Mouse (Mus musculus): ENCODE data around the gene Il17d. TPM values are rescaled to one million over a fixed set of nuclear protein-coding genes. Genes with fewer than 3 reads are reported as not detected.
A peak's percentile ranks its signal among the peaks of the same experiment; 100 is the strongest.

Gene Il17d
- polyA plus RNA-seq, 1 experiment from 2014 or later, result 2.9 TPM

DNA sequence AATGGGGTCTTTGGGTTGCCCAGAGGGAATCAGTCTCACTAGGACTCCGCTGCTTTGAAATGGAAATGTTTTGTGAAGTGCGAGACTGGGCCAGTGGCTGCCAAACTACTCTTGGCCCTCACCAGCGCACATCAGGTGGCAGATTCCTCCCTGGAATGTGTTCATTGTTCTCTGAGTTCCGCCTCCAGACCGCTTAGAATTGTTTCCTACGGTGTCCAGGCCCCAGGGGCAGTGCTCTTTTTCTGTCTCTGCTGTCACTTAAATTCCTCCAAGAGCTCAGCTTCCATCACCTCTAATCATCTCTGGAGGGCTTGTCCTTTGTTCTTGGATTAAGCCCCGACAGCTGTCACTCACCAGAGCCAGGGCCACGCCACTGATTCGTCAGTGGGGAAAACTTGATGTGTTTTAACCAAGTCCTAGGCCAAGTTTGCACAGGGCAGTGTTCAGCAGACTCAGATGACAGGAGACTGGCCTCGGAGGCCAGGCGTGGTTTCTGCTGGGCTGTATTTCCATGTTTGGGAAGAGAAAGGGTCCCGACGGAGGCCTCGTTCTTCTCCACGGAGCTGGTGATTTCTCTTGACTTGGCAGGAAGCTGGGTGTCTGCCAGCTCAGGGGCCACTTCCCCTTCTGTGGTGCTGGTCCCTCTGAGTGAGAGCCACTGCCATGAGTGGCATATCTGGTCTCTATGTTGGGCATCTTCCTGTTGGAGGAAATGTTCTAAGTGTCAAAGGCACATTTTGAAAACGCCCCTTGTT is 12.9 kb downstream of the Il17d start:
- 32% methylated on average over 16 of the region's 16 CpGs for WGBS
- no peaks in the 10 kb centered on the region for H3K9me3 ChIP-seq (replicated peaks)
- H3K27ac ChIP-seq, result no peak overlapping the region
- no peak overlapping the region for H3K4me3 ChIP-seq (replicated peaks)
- H3K27me3 ChIP-seq, result peaks cover 20% of the 10 kb centered on the region
- no peaks in the 10 kb centered on the region for H3K36me3 ChIP-seq
- no peak for ATAC-seq (replicated peaks; ENCODE audit: low FRiP score)
- H3K4me1 ChIP-seq, result peaks cover 38% of the 10 kb centered on the region
- no peak overlapping the region for H3K9ac ChIP-seq
- 0 out of 2 replicates have a peak overlapping the region, but pooled peaks have one; percentile 12 for H3K4me2 ChIP-seq

DNA sequence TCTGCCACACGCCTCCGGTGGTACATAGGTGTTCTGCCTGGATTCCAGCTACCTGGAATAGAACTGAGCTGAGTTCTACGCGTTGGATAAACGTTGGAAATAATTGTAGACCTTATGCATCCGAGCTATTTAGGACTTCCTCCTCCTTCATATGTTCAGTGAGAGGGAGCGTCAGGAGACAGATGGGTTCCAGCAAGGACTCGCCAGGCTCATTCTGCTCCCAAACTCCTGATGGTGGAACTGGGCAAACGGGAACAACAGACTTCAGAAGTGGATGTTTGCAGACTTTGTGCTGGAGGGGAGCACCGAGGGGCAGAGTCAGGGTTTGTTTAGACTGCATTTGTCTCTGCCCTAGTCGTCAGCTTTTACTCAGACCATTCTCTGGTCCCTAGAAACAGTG is 16.1 kb downstream of the Il17d start:
- H3K27me3 ChIP-seq, result no peaks in the 10 kb centered on the region
- H3K36me3 ChIP-seq, result no peaks in the 10 kb centered on the region
- peaks cover 18% of the 10 kb centered on the region for H3K4me1 ChIP-seq
- no peak overlapping the region for H3K4me3 ChIP-seq (replicated peaks)
- H3K9ac ChIP-seq, result no peak overlapping the region
- no peak for ATAC-seq (replicated peaks; ENCODE audit: low FRiP score)
- WGBS, result 82% methylated on average over 11 of the region's 11 CpGs
- no peak overlapping the region for H3K27ac ChIP-seq
- H3K9me3 ChIP-seq (replicated peaks), result no peaks in the 10 kb centered on the region
- no peak overlapping the region for H3K4me2 ChIP-seq

DNA sequence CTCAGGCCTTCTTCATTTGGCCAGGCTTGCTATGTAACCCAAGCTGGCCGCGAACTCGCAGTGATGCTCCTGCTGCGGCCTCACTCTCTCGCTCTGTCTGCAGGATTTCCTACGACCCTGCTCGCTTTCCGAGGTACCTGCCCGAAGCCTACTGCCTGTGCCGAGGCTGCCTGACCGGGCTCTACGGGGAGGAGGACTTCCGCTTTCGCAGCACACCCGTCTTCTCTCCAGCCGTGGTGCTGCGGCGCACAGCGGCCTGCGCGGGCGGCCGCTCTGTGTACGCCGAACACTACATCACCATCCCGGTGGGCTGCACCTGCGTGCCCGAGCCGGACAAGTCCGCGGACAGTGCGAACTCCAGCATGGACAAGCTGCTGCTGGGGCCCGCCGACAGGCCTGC is 17.7 kb downstream of the Il17d start:
- no peak overlapping the region for H3K9ac ChIP-seq
- WGBS, result 80% methylated on average over 34 of the region's 34 CpGs
- no peaks in the 10 kb centered on the region for H3K27me3 ChIP-seq
- no peak overlapping the region for H3K27ac ChIP-seq
- no peaks in the 10 kb centered on the region for H3K9me3 ChIP-seq (replicated peaks)
- no peak overlapping the region for H3K4me2 ChIP-seq
- H3K4me1 ChIP-seq, result peaks cover 18% of the 10 kb centered on the region
- no peaks in the 10 kb centered on the region for H3K36me3 ChIP-seq
- H3K4me3 ChIP-seq (replicated peaks), result no peak overlapping the region
- ATAC-seq (replicated peaks; ENCODE audit: low FRiP score), result no peak

DNA sequence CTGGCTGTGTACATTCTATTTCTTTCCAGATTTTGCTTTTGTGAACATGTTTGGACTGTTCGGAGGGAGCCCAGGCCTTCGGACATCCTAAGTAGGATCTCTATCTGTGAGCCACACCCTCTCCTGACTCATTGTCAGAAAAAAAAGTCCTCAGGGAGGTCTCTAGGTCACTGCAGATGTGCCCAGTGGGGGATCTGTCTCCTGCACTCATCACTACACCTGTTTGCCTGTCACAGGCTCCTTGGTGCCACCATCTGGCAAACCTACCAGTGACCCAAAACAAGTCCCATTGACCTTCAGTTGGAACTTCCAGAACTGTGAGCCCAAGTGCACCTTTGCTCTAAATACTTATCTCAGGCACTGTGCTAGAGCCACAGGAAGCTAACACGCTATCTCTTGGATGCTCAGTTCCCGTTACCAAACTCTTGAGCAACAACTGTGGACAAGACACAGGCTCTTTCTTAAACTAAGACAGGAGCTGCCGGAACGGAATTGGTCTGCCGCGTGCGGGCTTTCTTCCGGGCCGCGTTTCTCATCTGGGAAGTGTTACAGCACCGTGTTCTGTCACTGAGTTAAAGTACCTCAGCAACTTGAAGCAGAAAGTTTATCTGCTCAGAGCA is 19.0 kb downstream of the Il17d start:
- Histone ChIP-seq H3K4me1 (peaks cover 12% of the 10 kb centered on the region), H3K36me3 (no peaks in the 10 kb centered on the region), H3K4me3 (replicated peaks) (no peak overlapping the region), H3K27me3 (no peaks in the 10 kb centered on the region), H3K4me2 (no peak overlapping the region), H3K9me3 (replicated peaks) (no peaks in the 10 kb centered on the region), H3K27ac (no peak overlapping the region), H3K9ac (no peak overlapping the region)
- ATAC-seq (replicated peaks; ENCODE audit: low FRiP score), result no peak
- WGBS, result 93% methylated on average over 13 of the region's 13 CpGs

DNA sequence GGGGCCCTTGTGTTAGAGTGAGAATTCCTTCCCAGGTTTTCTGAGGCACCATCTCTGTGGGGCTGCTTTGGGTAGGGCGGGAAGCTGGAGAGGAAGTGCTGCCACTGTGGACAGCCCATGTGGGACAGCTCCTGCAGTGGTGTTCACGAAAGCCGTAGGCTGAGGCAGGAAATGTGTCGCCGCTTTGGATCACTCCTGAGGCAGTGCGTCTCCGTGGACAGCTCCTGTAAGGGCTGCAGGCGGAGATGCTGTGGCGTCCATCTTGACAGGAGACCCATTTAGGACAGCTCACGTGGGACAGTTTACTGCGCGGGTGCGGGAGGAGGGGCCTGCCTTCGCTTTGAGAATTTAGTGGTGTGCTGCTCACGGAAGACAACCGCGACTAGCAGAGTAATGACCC is 20.9 kb downstream of the Il17d start:
- Histone ChIP-seq H3K4me3 (replicated peaks) (no peak overlapping the region), H3K4me2 (no peak overlapping the region), H3K36me3 (peaks cover 16% of the 10 kb centered on the region), H3K27me3 (no peaks in the 10 kb centered on the region), H3K9me3 (replicated peaks) (no peaks in the 10 kb centered on the region), H3K27ac (no peak overlapping the region), H3K9ac (no peak overlapping the region), H3K4me1 (peaks cover 12% of the 10 kb centered on the region)
- ATAC-seq (replicated peaks; ENCODE audit: low FRiP score), result no peak
- 84% methylated on average over 17 of the region's 17 CpGs for WGBS

DNA sequence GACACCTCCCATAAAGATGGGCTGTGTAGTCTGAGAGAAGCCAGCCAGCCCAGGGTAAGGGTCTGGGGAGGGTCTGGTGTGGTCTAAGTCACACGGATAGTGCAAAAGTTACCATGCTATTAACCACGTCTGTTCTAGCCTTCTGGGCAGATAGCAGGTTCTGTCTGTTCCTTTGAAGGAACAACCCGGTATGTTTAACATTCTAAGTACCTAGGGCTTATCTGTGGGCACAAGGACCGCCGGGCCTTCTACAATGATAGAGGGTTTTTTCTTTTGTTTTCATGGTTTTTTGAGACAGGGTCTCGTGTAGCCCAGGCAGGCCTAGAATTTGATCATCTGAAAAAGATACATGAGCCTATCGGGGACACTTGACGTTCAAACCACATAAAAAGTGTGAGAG is 21.6 kb downstream of the Il17d start:
- Histone ChIP-seq H3K9me3 (replicated peaks) (no peaks in the 10 kb centered on the region), H3K27me3 (no peaks in the 10 kb centered on the region), H3K4me3 (replicated peaks) (no peak overlapping the region), H3K9ac (no peak overlapping the region), H3K4me1 (peaks cover 12% of the 10 kb centered on the region), H3K4me2 (no peak overlapping the region), H3K36me3 (peaks cover 16% of the 10 kb centered on the region), H3K27ac (no peak overlapping the region)
- 82% methylated on average over 8 of the region's 8 CpGs for WGBS
- ATAC-seq (replicated peaks; ENCODE audit: low FRiP score), result no peak

DNA sequence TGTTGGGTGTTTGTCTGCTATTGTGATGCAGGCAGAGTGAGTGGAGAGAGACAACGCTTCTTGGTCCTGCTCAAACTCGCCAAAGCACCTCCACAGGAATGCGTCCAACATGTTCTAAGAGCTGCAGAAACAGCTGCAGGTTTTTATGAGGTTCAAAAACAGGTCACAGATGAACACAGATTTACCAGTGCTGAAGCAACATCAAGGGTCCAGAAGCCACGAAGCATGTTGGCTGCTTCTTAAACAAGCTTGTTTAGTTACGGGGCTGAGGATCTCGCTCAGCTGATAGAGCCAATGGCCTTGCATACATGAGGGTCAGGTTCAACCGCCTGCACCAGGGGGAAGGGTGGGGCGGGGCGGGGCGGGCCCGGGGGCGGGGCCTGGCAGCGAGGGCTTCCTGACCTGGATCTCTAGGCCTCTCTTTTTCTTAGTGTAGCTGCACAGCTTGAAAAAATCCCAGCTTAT is 22.0 kb downstream of the Il17d start:
- Histone ChIP-seq H3K4me1 (peaks cover 12% of the 10 kb centered on the region), H3K4me3 (replicated peaks) (no peak overlapping the region), H3K9ac (no peak overlapping the region), H3K27ac (no peak overlapping the region), H3K4me2 (0 out of 2 replicates have a peak overlapping the region, but pooled peaks have one; percentile 8), H3K36me3 (peaks cover 16% of the 10 kb centered on the region), H3K9me3 (replicated peaks) (no peaks in the 10 kb centered on the region), H3K27me3 (no peaks in the 10 kb centered on the region)
- peak; percentile 83 for ATAC-seq (replicated peaks; ENCODE audit: low FRiP score)
- 15% methylated on average over 13 of the region's 13 CpGs for WGBS

DNA sequence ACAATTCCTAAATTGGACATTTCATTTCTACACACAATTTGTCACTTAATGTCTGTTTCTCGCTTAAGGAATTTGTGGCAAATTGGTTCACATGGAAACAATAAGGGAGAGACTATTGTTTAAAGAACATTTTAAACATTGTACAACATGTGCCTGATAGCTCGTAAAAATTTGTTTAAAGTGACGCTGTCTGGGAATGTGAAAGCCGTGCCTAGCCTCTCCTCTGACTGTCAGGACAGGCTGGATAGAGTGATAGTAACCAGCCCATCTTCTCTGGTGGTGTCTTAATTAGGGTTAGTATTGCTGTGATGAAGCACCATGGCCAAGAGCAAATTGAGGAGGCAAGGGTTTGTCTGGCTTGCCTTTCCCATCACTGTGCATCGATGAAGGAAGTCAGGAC is 22.5 kb downstream of the Il17d start:
- H3K9me3 ChIP-seq (replicated peaks), result no peaks in the 10 kb centered on the region
- H3K4me2 ChIP-seq, result no peak overlapping the region
- no peak overlapping the region for H3K27ac ChIP-seq
- peaks cover 16% of the 10 kb centered on the region for H3K36me3 ChIP-seq
- H3K4me1 ChIP-seq, result peaks cover 12% of the 10 kb centered on the region
- no peak overlapping the region for H3K4me3 ChIP-seq (replicated peaks)
- no peak for ATAC-seq (replicated peaks; ENCODE audit: low FRiP score)
- H3K27me3 ChIP-seq, result no peaks in the 10 kb centered on the region
- 75% methylated on average over 5 of the region's 5 CpGs for WGBS
- no peak overlapping the region for H3K9ac ChIP-seq

DNA sequence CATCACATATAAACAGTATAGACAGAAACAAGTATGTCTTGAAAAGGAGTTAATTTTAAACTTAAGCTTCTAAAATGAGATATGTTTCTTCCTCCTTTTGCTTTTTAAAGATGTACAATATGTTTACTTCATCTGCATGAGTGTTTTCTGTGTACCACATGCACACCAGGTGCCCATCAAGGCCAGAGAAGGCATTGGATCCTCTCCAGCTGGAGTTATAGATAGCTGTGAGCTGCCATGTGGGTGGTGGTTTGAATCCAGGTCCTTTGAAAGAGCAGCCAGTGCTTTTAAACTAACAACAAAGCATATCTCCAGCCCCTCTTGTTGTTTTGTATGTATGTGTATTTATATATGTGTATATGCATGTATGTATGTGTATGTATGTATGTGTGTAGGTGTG is 28.4 kb downstream of the Il17d start:
- Histone ChIP-seq H3K27ac (no peak overlapping the region), H3K27me3 (no peaks in the 10 kb centered on the region), H3K4me2 (no peak overlapping the region), H3K9ac (no peak overlapping the region), H3K9me3 (replicated peaks) (no peaks in the 10 kb centered on the region), H3K4me1 (no peaks in the 10 kb centered on the region), H3K4me3 (replicated peaks) (no peak overlapping the region), H3K36me3 (peaks cover 19% of the 10 kb centered on the region)
- ATAC-seq (replicated peaks; ENCODE audit: low FRiP score), result no peak

DNA sequence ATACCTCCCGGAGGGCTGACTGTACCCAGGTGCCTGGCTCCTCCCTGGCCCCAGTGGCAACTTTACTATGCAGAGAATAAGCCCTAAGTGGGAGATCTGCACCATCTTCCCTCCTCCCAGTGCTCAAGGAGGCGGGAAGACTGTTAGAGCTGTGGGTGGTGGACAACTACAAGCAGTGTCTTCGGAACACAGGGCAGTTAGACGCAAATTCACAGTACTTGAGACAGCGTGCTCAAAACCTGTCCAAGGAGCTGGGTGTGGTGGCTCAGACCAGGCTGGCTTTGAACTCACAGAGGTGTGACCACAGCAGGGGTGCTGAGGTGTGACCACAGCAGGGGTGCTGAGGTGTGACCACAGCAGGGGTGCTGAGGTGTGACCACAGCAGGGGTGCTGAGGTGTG is 29.9 kb downstream of the Il17d start:
- H3K4me2 ChIP-seq, result no peak overlapping the region
- H3K4me3 ChIP-seq (replicated peaks), result no peak overlapping the region
- 84% methylated on average over 5 of the region's 5 CpGs for WGBS
- no peak overlapping the region for H3K9ac ChIP-seq
- H3K27ac ChIP-seq, result no peak overlapping the region
- no peaks in the 10 kb centered on the region for H3K4me1 ChIP-seq
- no peaks in the 10 kb centered on the region for H3K9me3 ChIP-seq (replicated peaks)
- no peak for ATAC-seq (replicated peaks; ENCODE audit: low FRiP score)
- peaks cover 11% of the 10 kb centered on the region; the same call in 1 of the 2 replicates for H3K36me3 ChIP-seq
- no peaks in the 10 kb centered on the region for H3K27me3 ChIP-seq

DNA sequence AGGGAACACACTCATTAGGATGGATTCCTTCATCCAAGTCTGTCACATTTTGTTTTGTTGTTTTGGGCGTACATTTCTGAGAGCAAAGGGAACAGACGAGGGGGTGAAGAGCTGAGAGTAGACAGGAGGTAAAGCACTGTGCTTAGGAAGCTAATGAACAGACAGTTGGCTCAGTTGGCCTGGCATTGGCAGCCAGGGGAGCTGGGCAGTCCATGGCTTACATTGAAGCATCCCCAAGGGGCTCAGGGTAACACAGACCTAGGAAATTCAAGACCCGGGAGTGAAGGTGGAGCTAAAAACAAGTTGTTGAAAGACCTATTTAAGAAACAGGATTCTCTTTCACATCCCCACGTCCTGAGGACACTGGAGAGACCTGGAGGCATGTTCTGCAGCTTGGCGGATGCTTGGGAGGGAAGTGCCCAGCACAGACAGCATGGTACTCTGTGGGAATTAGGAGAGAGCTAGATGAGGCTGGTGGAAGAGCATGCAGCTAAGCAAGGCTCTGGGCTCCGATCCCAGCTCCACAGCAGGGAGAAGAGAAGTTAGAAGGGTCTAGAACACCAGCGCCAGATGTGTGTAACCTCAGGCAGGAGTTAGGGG is 31.0 kb downstream of the Il17d start:
- Histone ChIP-seq H3K27me3 (no peaks in the 10 kb centered on the region), H3K4me1 (no peaks in the 10 kb centered on the region), H3K4me3 (replicated peaks) (no peak overlapping the region), H3K9me3 (replicated peaks) (no peaks in the 10 kb centered on the region), H3K27ac (no peak overlapping the region), H3K36me3 (0 out of 2 replicates have a peak, but pooled peaks cover 3% of the 10 kb centered on the region), H3K4me2 (no peak overlapping the region), H3K9ac (no peak overlapping the region)
- WGBS, result 82% methylated on average over 7 of the region's 7 CpGs
- ATAC-seq (replicated peaks; ENCODE audit: low FRiP score), result no peak

DNA sequence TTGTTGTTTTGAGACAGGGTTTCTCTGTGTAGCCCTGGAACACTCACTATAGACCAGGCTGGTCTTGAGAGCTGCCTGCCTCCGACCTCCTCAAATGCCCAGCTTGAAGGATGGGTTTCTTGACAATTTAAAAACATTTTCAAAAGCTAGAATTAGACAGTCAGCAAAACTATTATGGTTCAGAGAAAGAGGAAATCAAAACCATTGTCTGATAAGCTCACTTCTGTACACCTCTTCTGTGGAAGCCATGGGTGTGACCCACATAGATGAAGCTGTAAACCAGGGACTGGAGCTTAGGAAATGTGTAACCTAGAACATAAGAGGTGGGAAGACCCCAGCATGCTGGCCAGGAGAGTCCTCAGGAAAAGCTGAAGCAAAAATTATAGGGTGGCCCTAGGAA is 32.3 kb downstream of the Il17d start:
- Histone ChIP-seq H3K4me1 (no peaks in the 10 kb centered on the region), H3K9ac (no peak overlapping the region), H3K27me3 (no peaks in the 10 kb centered on the region), H3K36me3 (0 out of 2 replicates have a peak, but pooled peaks cover 3% of the 10 kb centered on the region), H3K9me3 (replicated peaks) (no peaks in the 10 kb centered on the region), H3K4me2 (no peak overlapping the region), H3K4me3 (replicated peaks) (no peak overlapping the region), H3K27ac (no peak overlapping the region)
- 83% methylated on average over 1 of the region's 1 CpGs for WGBS
- no peak for ATAC-seq (replicated peaks; ENCODE audit: low FRiP score)
